Mouse (Mus musculus) 3T3-L1 (cell line): ENCODE results near the gene Def8.
"Not testable (repeated sequence)": the region's sequence is repeated elsewhere in the genome, so short reads cannot be mapped to it uniquely, and the experiment has no call there.

Experiments used
- DNase-seq: peaks from one replicate; pipeline ENCODE4 v3.0.0-alpha.2; 2015; ENCODE audit warnings: low read depth, low spot score

The Def8 gene

DNA sequence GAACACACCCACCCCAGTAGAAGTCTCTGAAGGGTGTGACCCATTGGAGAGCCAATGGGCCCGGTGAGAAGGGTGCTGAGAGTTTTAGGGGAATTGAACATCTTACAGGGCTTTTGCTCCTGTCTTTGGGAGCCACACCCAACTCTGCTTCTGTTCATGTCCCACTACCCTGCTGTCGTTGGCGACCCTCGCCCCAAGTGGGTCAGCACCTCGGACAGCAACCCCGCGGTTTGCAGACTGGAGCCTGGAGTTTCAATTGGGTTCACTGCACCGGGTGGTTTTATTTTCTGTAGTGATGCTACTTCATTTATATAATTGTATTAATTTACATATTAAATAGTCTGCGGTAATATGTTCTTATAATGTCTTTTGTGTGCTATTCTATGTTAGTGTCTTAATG, 9.1 kb upstream of the Def8 start:
- no peak for DNase-seq

DNA sequence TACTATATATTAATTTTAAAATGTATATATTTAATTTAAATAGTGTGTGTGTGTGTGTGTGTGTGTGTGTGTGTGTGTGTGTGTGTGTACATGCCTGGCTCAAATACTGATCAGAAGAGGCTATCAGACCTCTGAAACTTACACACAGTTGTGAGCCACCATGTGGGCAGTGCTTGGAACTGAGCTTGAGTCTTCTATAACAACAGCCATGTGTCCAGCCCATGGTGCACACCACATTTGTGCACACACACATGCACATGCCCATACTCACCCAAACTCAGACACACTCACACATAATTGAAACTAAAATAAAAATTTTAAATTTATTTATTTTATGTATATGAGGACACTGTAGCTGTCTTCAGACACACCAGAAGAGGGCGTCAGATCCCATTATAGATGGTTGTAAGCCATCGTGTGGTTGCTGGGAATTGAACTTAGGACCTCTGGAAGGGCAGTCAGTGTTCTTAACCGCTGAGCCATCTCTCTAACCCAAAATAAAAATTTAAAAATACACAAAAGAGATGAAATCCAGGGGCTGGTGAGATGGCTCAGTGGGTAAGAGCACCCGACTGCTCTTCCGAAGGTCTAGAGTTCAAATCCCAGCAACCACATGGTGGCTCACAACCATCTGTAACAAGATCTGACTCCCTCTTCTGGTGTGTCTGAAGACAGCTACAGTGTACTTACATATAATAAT, 8.2 kb upstream of the Def8 start:
- DNase-seq, result not testable (repeated sequence)

DNA sequence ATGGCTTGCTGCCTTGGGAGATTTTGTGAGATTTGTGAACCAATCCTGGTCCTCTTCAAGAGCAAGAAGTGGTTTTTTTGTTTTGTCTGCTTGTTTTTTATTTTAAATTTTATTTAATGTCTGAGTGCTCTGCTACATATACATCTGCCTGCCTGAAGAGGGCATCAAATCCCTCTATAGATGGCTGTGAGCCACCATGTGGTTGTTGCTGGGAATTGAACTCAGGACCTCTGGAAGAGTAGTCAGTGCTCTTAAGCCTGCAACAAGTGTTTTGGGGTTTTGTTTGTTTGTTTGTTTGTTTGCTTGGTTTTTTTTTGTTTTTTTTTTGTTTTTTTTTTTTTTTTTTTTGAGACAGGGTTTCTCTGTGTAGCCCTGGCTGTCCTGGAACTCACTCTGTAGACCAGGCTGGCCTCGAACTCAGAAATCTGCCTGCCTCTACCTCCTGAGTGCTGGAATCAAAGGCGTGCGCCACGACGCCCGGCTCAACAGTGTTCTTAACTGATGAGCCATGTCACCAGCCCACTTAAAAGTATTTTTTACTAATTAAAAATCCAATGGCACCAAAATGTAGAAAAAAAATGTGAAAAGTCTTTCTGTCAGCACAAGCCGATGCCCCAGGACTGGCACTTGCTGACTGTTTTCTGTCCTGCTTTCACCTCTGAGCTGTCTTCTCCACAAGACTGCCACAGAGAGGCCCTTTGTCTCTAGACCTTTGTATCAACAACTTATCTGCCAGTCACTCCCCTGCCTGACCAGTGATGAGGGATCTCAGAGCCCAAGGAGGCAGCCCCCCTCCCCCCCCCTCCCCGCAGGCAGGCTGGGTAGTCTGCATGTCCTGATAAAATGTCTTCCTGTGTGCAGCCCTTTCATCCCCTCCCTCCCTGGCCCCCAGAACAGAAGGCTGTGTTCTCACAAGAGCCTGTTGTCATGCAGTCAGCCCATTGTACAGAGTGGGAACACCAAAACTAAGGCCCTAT, 7.1 kb upstream of the Def8 start:
- DNase-seq, result peak; percentile 58

DNA sequence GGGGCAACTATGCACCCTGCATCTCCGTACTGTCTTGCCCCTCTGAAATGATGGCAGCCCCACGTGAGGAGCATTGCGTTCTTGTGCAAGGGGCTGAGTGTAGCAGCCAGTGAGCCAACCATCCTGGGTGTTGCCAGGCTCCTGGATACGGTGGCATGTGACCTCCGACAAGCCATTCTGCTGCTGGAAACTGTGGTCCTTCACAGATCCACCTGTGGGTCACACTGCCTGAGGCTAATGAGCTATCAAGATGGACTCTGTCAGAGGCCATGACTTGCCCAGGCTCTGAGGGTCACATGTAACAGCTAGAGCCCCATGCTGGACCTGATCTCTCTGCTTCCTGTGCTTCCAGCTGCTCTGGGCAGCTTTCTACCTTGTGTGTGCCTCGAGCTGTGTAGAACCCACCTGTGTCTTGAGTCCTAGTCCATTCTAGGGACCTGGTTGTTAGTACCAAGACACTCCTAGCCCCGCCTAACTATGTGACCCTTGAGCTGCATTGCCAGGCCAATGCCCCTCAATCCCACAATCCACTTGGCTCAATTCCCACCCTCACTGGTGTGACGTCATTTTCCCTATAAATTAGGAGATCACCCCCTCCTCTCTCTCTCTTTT, 6.3 kb upstream of the Def8 start:
- DNase-seq, result no peak

DNA sequence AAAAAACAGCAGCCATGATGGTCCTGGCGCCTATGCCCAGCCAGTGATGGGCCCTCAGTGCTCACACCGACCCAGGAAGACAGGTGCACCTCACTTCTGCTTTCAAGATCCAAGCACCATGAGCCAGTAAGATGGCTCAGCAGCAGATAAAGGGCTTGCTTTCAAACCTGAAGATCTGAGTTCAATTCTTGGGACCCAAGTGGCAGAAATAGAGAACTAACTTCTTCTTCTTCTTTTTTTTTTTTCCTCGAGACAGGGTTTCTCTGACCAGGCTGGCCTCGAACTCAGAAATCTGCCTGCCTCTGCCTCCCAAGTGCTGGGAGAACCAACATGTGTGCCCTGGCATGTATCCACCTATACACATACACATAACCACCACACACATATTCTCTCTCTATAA, 3.6 kb upstream of the Def8 start:
- no peak for DNase-seq

DNA sequence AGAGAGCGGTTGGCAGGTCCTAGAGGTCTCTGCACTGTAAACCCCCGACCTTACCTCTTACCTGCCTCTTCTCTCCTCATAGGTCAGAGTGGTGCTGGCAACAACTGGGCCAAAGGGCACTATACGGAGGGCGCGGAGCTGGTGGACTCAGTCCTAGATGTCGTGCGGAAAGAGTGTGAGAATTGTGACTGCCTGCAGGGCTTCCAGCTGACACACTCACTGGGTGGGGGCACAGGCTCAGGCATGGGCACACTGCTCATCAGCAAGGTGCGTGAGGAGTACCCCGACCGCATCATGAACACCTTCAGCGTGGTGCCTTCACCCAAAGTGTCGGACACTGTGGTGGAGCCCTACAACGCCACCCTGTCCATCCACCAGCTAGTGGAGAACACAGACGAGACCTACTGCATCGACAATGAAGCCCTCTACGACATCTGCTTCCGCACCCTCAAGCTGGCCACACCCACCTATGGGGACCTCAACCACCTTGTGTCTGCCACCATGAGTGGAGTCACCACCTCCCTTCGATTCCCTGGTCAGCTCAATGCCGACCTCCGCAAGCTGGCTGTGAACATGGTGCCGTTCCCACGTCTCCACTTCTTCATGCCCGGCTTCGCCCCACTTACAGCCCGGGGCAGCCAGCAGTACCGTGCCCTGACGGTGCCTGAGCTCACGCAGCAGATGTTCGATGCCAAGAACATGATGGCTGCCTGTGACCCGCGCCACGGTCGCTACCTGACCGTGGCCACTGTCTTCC, 2.6 kb upstream of the Def8 start:
- DNase-seq, result no peak

DNA sequence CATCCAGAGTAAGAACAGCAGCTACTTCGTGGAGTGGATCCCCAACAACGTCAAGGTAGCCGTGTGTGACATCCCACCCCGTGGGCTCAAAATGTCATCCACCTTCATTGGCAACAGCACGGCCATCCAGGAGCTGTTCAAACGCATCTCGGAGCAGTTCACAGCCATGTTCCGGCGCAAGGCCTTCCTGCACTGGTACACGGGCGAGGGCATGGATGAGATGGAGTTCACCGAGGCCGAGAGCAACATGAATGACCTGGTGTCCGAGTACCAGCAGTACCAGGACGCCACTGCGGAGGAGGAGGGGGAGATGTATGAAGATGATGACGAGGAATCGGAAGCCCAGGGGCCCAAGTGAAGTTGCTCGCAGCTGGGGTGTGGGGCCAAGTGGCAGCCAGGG, 2.0 kb upstream of the Def8 start:
- no peak for DNase-seq

DNA sequence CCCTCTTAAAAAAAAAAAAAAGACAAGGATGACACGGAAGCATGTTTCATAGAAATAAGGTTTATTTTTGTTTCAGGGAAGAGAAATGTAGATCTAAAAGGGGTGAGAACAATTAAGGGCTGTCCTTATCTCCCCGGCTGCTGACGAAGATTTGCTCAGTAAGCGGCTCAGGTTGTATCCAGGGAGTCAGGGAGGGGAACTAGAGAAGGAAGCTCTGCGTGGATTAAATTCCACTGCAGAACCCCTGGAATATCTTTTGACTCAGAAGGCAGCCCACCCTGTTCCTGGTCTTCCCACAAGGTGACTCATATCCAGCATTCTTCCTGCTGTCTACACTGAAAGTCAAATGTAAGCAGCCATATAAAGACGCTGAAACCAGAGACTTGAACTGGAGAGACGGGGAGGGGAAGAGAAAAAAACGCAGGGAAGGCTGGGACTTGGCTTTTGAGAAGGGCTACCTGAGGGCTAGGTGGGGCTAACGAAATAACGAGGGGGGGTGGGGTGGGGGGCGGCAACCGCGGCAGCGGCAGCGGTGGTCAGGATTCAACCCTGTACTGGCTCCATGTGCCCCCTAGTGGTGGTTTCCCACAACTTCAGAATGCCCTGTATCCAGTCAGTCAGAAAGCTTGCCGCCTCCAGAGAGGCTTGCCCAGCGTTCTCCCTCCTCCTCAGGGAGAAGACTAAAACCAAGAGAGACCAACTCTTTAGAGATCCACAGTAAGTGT, 1.1 kb upstream of the Def8 start:
- DNase-seq, result peak; percentile 78

DNA sequence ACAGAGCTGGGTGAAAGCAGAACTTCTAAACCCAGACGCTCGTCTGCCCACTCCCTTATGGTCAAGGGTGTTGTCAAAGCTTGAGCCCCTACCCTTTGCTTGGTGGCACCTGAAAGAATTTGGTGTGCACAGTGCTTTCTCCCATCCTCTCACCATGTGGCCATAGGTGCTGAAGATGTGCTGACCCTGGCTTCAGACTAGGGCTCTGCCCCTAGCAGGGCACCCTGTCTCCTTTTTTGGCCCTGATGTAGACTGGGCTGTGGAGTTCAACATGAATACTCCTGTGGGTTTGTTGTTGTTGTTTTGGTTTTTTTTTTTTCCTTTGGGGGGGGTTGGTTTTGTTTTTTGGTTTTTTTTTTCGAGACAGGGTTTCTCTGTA, 557 bp upstream of the Def8 start:
- DNase-seq, result no peak

DNA sequence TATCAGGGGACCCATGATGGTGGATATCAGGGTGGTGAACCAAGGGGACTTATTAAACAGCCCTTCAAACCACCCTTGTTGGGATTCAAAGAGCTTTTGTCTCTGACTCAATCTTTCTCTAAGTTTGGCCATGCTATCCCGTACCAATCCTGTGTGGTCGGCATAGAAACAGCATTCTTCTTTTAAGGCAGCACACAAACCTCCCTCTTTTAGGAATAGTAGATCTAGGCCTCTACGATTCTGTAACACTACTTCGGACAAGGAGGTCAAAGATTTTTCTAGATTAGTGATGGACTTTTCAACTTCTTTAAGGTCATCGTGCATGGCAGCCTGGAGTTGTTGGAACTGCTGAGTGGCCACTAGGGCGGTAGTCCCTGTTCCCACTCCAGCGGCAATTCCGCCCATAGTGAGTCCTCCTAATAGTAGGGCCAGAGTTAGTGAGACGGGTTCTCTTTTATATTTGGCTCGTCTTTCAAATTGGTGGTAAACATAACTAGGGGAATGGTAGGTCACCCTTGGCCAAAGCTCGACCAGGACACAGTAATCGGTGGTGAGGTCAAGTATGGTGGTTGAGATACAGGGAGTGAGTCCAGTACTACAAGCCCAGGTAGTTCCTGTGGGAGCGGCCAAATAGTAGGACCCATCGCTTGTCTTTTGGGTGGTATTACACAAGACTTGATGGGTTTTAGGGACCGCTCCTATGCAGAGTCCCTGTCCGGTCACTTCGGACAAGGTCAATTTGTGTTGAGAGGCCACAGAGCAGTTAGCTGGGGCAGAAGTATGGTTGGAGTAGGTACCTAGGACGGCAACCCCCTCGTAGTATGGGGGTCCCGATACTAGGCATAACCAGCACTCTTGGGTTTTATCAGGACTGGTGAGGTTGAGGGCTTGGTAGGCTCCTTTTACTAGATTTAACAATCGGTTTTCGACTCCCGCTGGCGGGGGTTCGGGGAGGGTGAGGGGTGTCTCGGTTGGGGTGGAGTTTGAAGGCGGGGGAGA, 3.5 kb downstream of the Def8 start:
- no peak for DNase-seq

DNA sequence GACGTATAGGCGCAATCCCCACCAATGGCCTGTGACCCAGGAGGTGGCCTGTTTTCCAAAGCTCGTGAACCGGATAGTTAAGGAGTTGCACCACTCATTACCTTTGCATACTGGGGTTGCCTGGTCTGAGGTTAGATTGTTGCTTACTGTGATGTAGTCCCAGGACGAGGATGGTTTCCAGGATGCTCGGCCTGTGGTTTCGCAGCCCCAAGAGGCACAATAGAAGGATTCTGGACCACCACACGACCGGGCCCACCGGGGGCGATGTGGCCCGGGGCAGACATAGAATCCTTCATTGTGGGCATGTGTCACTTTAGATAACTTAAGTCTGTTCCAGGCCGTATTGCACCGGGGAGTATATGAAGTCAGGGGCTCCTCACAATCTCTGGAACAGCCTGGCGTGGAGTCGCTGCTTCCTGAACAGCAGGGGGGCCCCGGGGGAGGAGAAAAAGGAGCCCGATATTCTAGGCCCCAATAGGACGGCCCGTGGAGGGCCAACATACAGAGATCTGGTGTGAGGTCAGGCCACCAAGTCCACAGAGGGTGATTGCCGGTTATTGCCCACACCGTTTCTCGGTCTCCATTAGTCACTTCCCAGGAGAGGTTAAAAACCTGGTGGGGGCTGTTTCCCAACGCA, 4.4 kb downstream of the Def8 start:
- DNase-seq, result no peak

DNA sequence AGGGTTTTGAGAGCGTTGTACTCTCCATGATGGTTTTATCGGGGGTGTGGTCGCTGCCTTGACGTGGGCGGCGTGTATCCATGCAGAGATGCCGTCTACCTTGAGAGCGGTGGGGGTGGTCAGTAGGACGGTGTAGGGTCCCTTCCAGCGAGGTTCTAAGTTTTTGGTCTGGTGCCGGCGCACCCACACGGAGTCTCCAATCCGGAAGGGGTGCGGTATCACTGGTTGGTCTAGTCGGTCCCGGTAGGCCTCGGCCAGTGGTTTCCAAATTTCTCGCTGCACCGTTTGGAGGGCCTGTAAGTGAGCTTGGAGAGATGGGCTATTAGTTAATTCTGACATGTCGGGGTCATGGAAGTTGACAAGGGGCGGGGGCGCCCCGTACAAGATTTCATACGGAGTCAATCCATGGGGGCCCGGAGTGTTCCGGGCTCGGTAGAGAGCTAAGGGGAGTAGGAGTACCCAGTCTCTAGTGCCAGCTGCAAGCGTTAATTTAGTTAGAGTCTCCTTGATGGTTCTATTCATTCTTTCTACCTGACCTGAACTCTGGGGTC, 5.1 kb downstream of the Def8 start:
- DNase-seq, result no peak

DNA sequence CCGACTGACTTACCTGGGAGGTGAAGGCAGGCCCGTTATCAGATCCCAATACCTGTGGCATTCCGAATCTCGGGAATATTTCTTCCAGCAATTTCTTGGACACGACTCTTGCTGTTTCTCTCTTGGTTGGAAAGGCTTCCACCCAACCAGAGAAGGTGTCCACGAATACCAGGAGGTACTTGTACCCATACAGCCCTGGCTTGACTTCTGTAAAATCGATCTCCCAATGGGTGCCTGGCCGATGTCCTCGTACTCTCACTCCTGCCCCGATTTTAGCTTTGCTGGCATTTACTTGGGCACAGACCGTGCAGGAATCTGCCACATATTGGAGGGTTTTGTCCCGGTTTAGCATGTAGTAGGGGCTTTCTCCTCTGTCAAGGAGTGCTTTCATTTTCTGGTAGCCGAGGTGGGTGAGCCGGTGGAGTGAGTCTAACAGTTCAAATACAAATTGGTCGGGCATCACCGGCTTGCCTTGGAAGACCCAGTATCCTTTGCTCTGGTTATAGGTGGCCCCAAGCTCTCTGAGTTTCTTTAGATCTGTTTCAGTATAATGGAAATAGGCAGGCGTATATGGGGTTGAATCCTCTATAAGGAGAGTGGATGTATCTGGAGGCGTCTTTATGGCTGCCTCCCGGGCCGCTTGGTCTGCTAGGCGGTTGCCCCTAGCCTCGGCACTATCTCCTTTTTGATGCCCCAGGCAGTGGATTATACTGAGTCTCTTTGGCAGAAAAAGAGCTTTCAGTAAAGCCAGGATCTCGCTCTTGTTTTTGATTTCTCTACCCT, 5.8 kb downstream of the Def8 start:
- no peak for DNase-seq

DNA sequence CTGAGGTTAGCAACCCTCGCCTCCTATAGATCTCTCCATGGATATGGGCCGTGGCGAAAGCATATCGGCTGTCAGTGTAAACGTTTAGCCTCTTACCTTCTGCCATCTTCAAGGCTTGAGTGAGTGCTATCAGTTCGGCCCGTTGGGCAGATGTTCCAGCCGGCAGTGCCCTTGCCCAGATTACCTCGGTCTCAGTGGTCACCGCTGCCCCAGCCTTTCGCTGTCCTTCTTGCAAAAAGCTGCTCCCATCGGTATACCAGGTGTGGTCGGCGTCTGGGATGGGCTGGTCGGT, 6.3 kb downstream of the Def8 start:
- DNase-seq, result not testable (repeated sequence)

DNA sequence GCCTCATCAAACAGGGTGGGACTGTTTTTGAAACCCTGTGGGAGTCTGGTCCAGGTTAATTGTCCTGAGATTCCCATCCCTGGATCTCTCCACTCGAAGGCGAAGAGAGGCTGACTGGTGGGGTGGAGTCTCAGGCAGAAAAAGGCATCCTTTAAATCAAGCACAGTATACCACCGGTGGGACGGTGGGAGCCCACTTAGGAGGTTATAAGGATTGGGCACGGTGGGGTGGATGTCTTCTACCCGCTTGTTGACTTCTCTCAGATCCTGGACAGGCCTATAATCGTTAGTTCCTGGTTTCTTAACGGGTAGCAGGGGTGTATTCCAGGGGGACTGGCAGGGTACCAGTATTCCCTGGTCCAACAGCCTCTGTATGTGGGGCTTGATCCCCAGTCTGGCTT, 7.6 kb downstream of the Def8 start:
- not testable (repeated sequence) for DNase-seq

DNA sequence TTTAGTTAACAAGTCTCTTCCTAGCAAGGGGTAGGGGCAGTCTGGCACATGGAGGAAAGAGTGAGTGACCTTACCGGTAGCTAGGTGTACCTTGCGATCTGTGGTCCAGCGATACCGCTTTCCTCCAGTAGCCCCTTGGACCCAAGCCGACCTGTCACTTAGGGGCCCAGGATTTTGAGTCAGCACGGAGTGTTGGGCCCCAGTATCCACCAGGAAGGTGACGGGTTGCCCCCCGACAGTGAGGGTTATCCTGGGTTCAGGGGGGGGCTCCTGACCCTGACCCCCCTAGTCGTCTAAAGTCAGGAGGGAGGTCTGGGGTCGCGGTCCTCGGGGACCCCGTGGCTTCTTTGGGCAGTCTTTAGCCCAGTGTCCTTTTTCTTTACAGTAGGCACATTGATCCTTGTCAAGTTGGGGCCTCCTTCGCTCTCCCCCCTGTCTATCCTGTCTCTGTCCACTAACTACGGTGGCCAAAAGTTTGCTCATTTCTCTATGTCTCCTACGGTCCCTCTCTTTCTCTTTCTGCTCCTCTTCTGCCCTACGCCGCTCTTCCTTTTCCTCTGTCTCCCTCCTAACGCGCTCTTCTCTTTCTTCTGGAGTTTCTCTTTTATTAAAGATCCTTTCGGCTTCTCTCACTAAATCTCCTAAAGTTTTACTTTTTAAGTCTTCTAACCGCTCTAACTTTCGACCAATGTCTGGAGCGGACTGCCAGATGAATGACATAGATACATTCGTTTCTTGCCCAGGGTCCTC, 8.5 kb downstream of the Def8 start:
- DNase-seq, result no peak

DNA sequence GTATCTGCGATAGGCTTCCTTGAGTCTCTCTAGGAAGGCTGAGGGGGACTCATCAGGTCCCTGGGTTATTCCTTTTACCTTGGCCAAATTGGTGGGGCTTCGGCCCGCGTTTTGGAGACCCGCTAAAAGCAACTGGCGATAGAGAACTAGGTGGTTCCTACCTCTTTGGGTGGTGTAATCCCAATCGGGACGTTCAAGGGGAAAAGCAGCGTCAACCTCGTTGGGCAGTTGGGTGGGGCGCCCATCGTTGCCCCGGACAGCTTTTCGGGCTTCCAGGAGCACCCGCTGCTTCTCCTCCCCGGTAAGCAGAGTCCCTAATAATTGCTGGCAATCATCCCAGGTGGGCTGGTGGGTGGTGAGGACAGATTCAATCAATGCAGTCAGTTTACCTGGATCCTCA, 9.1 kb downstream of the Def8 start:
- DNase-seq, result no peak
